Mouse (Mus musculus) urinary bladder, postnatal 14 days (tissue): ENCODE measurements around the gene Gm20662.

Experiments used
- DNase-seq: peaks from one replicate; pipeline ENCODE4 v3.0.0; 2021; ENCODE audit warnings: low spot score

Gm20662 gene

DNA sequence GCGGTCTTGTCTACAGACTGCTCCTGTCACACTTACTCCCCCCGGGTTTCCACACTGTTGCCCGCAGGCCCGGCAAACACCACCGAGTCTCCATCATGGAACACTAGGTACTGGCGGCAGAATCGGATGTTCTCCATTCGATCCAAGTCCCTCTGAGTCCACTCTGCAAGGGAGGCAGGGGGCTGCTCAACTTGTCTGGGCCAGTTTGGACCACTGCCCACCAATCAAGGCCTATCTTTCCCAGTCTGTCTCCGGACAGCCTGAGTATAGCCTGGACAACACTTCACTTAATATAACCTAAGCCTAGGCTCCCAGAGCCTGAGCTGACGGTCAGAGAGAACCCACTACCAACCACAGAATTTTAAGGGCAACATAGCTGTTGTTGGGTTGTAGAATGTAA is 97.4 kb downstream of the Gm20662 start:
- no peak for DNase-seq

- DNase-seq: peak; percentile 96
These were observed 98.2 kb downstream of the Gm20662 start, which contains the start of gene Apeh for GRCm38 (mm10) chr9:108094184-108094941. Gene Apeh (minus strand): TSS chr9:108094606.
